Mouse (Mus musculus) heart, embryonic 15.5 days (tissue): ENCODE data around the gene Tstd3. TPM values are rescaled to one million over a fixed set of nuclear protein-coding genes. Genes with fewer than 3 reads are reported as not detected.
"Not testable (repeated sequence)": the region's sequence is repeated elsewhere in the genome, so short reads cannot be mapped to it uniquely, and the experiment has no call there.

ENCODE experiments used
- ATAC-seq: fragments of 200-750 bp; cut with Nextera tagmentation; replicated peaks from 2 replicates; pipeline ENCODE4 v1.8.0; 2017; ENCODE audit warnings: low read depth, moderate TSS enrichment; ENCODE audit not compliant: insufficient number of reproducible peaks, insufficient read depth, low FRiP score
- H3K27ac ChIP-seq: fragments of 300-500 bp; sonication (generic); 2 replicates; pipeline ENCODE4 v1.5.1; 2015; ENCODE audit warnings: mild to moderate bottlenecking, inconsistent platforms
- H3K27me3 ChIP-seq: fragments of 300-500 bp; sonication (generic); 2 replicates; pipeline ENCODE4 v1.6.1; 2015; ENCODE audit warnings: inconsistent platforms
- H3K36me3 ChIP-seq: fragments of 300-500 bp; sonication (generic); 2 replicates; pipeline ENCODE4 v1.6.1; 2015; ENCODE audit warnings: mild to moderate bottlenecking, inconsistent platforms
- H3K4me1 ChIP-seq: fragments of 300-500 bp; sonication (generic); replicated peaks from 2 replicates; pipeline ENCODE4 v1.6.1; 2015; ENCODE audit warnings: inconsistent platforms
- H3K4me2 ChIP-seq: fragments of 300-500 bp; sonication (generic); 2 replicates; pipeline ENCODE4 v1.6.1; 2015; ENCODE audit warnings: inconsistent platforms, mild to moderate bottlenecking, moderate library complexity
- H3K4me3 ChIP-seq: fragments of 300-500 bp; sonication (generic); 2 replicates; pipeline ENCODE4 v1.5.1; 2015; ENCODE audit warnings: mild to moderate bottlenecking, inconsistent platforms
- H3K9ac ChIP-seq: fragments of 300-500 bp; sonication (generic); 2 replicates; pipeline ENCODE4 v1.6.1; 2015; ENCODE audit warnings: mild to moderate bottlenecking, inconsistent platforms
- H3K9me3 ChIP-seq: fragments of 300-500 bp; sonication (generic); replicated peaks from 2 replicates; pipeline ENCODE4 v1.6.1; 2016; ENCODE audit warnings: inconsistent platforms
- WGBS: fragments of 180-500 bp; shearing (Covaris S2); methylation state at CpG from one replicate; pipeline ENCODE4 v1.1.7; 2015; ENCODE audit warnings: mixed read lengths; 5-methylcytosine and 5-hydroxymethylcytosine counted together
- polyA plus RNA-seq: library from polyadenylated mRNA; unstranded; fragments of >200 nt; fragmentation: Nextera tagmentation; extraction: Ambion mirVana; gene quantifications from 2 replicates; pipeline ENCODE4 v1.2.1, GENCODE M21; 2015

Gene Tstd3
- polyA plus RNA-seq, 1 experiment from 2014 or later = 18.9 TPM

DNA sequence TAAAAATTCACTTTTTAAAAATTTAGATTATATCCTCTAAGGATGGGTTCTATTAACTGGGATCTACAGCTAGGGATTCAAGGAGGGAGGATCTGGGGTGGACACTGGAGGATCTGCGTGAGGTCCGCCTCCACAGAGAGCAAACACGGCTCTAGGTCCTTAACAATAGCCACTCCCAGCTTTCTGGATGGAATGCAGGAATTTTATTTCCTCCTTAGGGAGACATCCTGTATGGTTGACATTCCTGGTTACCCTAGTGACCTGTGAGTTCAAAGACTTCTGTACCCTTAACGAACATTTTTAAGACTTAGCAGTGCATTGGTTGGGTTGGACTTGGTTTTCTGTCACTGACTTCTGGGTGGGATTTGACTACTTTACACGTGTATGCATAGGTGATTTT is 21.3 kb downstream of the Tstd3 start:
- WGBS = 72% methylated on average over 5 of the region's 5 CpGs
- no peak for ATAC-seq

DNA sequence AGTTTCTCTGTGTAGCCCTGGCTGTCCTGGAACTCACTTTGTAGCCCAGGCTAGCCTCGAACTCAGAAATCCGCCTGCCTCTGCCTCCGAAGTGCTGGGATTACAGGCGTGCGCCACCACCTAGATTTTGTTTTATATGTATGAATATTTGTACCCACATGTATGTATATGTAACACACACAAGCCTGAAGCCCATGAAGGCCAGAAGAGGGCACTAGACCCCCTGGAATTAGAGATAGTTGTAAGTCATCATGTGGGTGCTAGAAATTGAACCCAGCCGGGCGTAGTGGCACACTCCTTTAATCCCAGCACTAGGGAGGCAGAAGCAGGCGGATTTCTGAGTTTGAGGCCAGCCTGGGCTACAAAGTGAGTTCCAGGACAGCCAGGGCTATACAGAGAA is 22.9 kb downstream of the Tstd3 start:
- 95% methylated on average over 8 of the region's 8 CpGs for WGBS
- H3K4me2 ChIP-seq, ATAC-seq, H3K27ac ChIP-seq, H3K27me3 ChIP-seq, H3K9me3 ChIP-seq, H3K4me1 ChIP-seq, H3K9ac ChIP-seq, H3K4me3 ChIP-seq: not testable (repeated sequence)
- H3K36me3 ChIP-seq = peaks cover 10% of the 10 kb centered on the region

More for the DNA sequence above, 21.3 kb downstream of the Tstd3 start:
- no peaks in the 10 kb centered on the region for H3K9me3 ChIP-seq
- no peaks in the 10 kb centered on the region for H3K27me3 ChIP-seq
- H3K4me3 ChIP-seq = no peak overlapping the region
- no peak overlapping the region for H3K27ac ChIP-seq
- H3K4me2 ChIP-seq = no peak overlapping the region
- H3K36me3 ChIP-seq = peaks cover 10% of the 10 kb centered on the region
- no peaks in the 10 kb centered on the region for H3K4me1 ChIP-seq
- no peak overlapping the region for H3K9ac ChIP-seq

- Histone ChIP-seq H3K4me3 (no peak overlapping the region), H3K9me3 (no peaks in the 10 kb centered on the region), H3K9ac (no peak overlapping the region), H3K36me3 (peaks cover 8% of the 10 kb centered on the region), H3K4me2 (no peak overlapping the region), H3K4me1 (no peaks in the 10 kb centered on the region), H3K27ac (no peak overlapping the region), H3K27me3 (no peaks in the 10 kb centered on the region)
- WGBS = 88% methylated on average over 4 of the region's 4 CpGs
- ATAC-seq = no peak
These were observed 27.8 kb downstream of the Tstd3 start for GRCm38 (mm10) chr4:21739169-21739568.

GRCm38 (mm10) chr4:21727615-21728165 is 39.3 kb downstream of the Tstd3 start, which contains the start of gene Ccnc:
TSS of gene Ccnc (plus strand) at chr4:21727701.
- under 1% methylated on average over 37 of the region's 37 CpGs for WGBS

DNA sequence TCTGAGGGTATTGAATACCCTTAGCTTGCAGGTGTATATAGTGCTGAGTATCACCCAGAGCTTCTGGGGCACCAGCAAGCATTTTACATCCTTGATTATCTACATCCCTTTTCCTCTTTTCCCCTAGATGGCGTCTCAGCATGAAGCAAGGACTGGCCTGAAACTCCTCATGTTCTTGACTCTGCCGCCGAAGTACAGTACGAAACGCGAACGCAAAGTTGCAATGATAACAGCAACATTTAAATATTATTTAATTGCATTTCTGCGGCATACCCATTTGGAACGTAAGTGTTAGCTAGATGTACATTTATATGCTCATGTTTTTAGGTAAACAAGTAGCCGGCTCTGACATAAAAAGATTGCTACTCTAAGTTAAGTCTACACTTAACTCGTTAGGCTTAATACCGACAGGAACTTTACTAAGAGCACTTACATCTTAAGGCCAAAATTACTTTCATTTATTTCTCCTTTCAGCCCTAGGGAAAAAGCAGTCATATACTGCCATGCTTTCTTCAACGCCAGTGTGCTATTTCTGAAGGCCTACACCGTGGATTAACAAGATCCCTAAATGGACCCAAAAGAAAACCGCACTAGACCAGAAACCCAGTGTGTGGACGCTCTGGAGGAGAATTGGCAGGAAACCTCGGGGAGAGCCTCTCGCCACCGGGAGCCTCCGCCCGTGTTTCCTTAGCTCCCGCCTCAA is 39.9 kb downstream of the Tstd3 start:
- under 1% methylated on average over 22 of the region's 22 CpGs for WGBS
- no peaks in the 10 kb centered on the region for H3K9me3 ChIP-seq

More at GRCm38 (mm10) chr4:21727615-21728165, 39.3 kb downstream of the Tstd3 start, which contains the start of gene Ccnc:
- Histone ChIP-seq H3K27ac (peak within 1 kb of the TSS; percentile 80), H3K4me1 (peaks cover 9% of the 10 kb centered on the region), H3K4me3 (peak within 1 kb of the TSS; percentile 91), H3K9ac (peak within 1 kb of the TSS; percentile 80), H3K27me3 (no peaks in the 10 kb centered on the region), H3K36me3 (no peaks in the 10 kb centered on the region), H3K4me2 (peak within 1 kb of the TSS; percentile 89), H3K9me3 (no peaks in the 10 kb centered on the region)
- ATAC-seq = peak; percentile 95

DNA sequence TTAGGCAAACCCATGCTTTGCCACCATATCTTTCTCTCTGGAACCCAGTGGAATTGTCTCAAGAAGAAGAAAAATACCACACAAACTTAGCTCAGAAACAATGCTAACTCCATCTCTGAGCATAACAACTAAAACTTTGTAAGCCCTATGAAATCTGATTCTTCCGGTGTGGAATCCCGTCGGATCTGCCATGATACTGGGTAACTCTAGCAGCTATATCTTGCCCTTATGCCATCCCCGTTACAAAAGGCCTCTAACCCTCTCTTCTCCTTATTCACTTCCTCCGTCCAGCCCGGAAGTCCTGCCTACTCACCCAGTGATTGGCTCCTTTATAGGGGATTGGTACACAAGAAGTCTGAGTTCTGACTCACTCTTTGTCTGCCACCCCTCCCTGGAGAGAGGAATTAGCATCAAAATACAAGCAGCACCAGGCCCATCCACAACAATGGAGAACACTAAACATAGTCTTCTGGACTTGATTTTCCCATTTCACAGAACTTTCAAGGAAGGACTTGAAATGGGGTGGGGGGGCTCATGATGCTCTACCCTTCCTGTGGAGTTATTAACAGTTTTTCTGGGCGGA is 44.2 kb downstream of the Tstd3 start:
- Histone ChIP-seq H3K9me3 (no peaks in the 10 kb centered on the region), H3K9ac (no peak overlapping the region), H3K27ac (no peak overlapping the region), H3K4me3 (no peak overlapping the region), H3K4me2 (no peak overlapping the region), H3K36me3 (no peaks in the 10 kb centered on the region), H3K27me3 (peaks cover 3% of the 10 kb centered on the region; the same call in 1 of the 2 replicates), H3K4me1 (peaks cover 3% of the 10 kb centered on the region; the same call in 1 of the 2 replicates)
- 51% methylated on average over 7 of the region's 7 CpGs for WGBS
- no peak for ATAC-seq

More for the DNA sequence above, 39.9 kb downstream of the Tstd3 start:
- Histone ChIP-seq H3K36me3 (no peaks in the 10 kb centered on the region), H3K27me3 (no peaks in the 10 kb centered on the region), H3K4me3 (peak overlapping the region; percentile 91), H3K27ac (peak overlapping the region; percentile 80), H3K4me2 (peak overlapping the region; percentile 89), H3K4me1 (peaks cover 9% of the 10 kb centered on the region), H3K9ac (peak overlapping the region; percentile 80)
- no peak; the same call in 1 of the 2 replicates for ATAC-seq

- peaks cover 2% of the 10 kb centered on the region; the same call in 1 of the 2 replicates for H3K27me3 ChIP-seq
- peak; percentile 87 for ATAC-seq
- H3K4me1 ChIP-seq = peaks cover 4% of the 10 kb centered on the region; the same call in 1 of the 2 replicates
- WGBS = 3% methylated on average over 13 of the region's 13 CpGs
- no peak overlapping the region for H3K9ac ChIP-seq
- peak overlapping the region; percentile 29 for H3K4me2 ChIP-seq
- H3K4me3 ChIP-seq = no peak overlapping the region
- H3K9me3 ChIP-seq = no peaks in the 10 kb centered on the region
- H3K36me3 ChIP-seq = no peaks in the 10 kb centered on the region
- H3K27ac ChIP-seq = no peak overlapping the region
These were observed 54.9 kb downstream of the Tstd3 start for GRCm38 (mm10) chr4:21712147-21712546.

Other genes starting within 250 kb of the Tstd3 start
- not detected in 2 replicates for gene Prdm13, start 81.2 kb downstream of the Tstd3 start, polyA plus RNA-seq
- gene Ccnc, start 39.5 kb downstream of the Tstd3 start, polyA plus RNA-seq = 25.7 and 27.1 TPM in 2 replicates
- 5.9 and 6.1 TPM in 2 replicates for gene Usp45, start 56 bp downstream of the Tstd3 start, polyA plus RNA-seq
- gene Pnisr, start 80.4 kb upstream of the Tstd3 start, polyA plus RNA-seq = 79.5 and 85.2 TPM in 2 replicates
- gene Coq3, start 112.5 kb upstream of the Tstd3 start, polyA plus RNA-seq = 17.7 and 20.2 TPM in 2 replicates
- gene Faxc, start 164.1 kb upstream of the Tstd3 start, polyA plus RNA-seq = 1.7 and 2.1 TPM in 2 replicates